Comparison of ENCODE assay signal across 1 mouse cellular context in genomic region chr6:115006065-115006464, GRCm38 (mm10).
TF ChIP-seq lines count a peak whose summit lies in the region.

No protein-coding gene starts in this region.

TF ChIP-seq in CH12.LX, 34 proteins besides CTCF, POLR2A, EP300 and RAD21 (continued from another document):
- TF ChIP-seq MEF2A (IDR thresholded peaks at IDR 0.05; ENCODE audit: borderline replicate concordance, low read depth, low read length) = peak; percentile 71; the same call in 1 of the 2 replicates
- peak; percentile 30 for TF ChIP-seq HCFC1 (IDR thresholded peaks at IDR 0.05; ENCODE audit: low read depth, low read length)
- TF ChIP-seq IRF4 (IDR thresholded peaks at IDR 0.05; ENCODE audit: low read depth, low read length) = peak; percentile 93
- peak; percentile 55; the same call in 1 of the 2 replicates for TF ChIP-seq ELF1 (IDR thresholded peaks at IDR 0.05; ENCODE audit: low read depth, low read length)
- no peak for TF ChIP-seq SMC3 (IDR thresholded peaks at IDR 0.05; ENCODE audit: low read depth, low read length)
- TF ChIP-seq NRF1 (IDR thresholded peaks at IDR 0.05; ENCODE audit: low read depth, low read length) = no peak
- no peak for TF ChIP-seq RCOR1 (conservative IDR thresholded peaks at IDR 0.05; ENCODE audit: low read depth, low read length)
- no peak for TF ChIP-seq UBTF (IDR thresholded peaks at IDR 0.05; ENCODE audit: low read depth, low read length)
- TF ChIP-seq MXI1 (IDR thresholded peaks at IDR 0.05; ENCODE audit: low read depth, low read length) = peak; percentile 36; the same call in 1 of the 2 replicates
- no peak for TF ChIP-seq JUN (IDR thresholded peaks at IDR 0.05; ENCODE audit: insufficient read depth, low read depth, low read length)
- no peak for TF ChIP-seq CHD1 (IDR thresholded peaks at IDR 0.05; ENCODE audit: low read depth, low read length)
- TF ChIP-seq USF1 (IDR thresholded peaks at IDR 0.05; ENCODE audit: low read depth, low read length) = no peak
- TF ChIP-seq ZNF384 (IDR thresholded peaks at IDR 0.05; ENCODE audit: low read depth, low read length) = no peak
TF ChIP-seq in CH12.LX: peak in this region for 15.
